Mouse (Mus musculus): ENCODE results near the gene Ccdc86.

Ccdc86 gene

GRCm38 (mm10) chr19:10907891-10908290 lies 41.2 kb downstream of the Ccdc86 start:
- no peak for DNase-seq (ENCODE audit: low spot score)

GRCm38 (mm10) chr19:10905728-10906000 lies 43.4 kb downstream of the Ccdc86 start:
- DNase-seq (ENCODE audit: low spot score), result no peak

- peak; percentile 69 for DNase-seq (ENCODE audit: low spot score)
Observed at GRCm38 (mm10) chr19:10904927-10905727, 43.9 kb downstream of the Ccdc86 start.

DNA sequence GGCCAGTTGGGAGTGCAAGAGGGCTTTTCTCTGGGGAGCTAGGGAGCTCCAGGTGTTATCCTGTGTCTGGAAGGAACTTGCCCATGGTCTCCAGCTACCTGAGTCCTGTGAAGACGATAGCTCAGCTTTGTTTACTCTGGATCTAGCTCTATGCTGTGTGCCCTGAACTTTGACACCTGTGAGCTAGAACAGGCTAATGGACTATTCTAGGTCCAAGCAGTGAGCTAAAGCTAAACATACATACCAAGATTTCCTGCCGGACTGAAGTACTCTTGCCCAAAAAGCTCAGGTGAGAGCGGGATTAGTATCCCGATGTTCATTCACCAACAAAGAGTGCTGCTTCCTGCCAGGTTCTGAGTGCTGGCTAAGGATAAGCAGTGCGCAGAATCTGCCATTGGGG lies 44.6 kb downstream of the Ccdc86 start:
- no peak for DNase-seq (ENCODE audit: low spot score)

DNA sequence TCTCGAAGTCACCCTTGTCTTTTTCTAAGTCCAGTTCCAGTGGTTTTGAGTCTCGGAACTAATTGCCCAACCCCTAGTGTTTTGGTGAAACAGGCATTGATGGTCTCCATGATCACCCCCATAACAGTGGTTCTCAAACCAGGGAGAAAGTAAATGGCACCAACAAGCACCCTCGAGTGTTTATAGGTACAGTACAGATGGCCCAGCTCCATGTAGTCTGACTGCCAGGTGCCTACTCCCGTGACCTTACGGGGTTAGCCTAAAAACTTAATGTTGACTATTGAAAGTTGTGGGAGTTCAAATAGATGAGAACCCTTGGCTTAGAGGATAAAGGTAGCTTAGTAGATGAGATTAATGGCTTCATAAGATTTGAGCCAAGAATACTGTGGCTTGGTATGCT lies 48.0 kb downstream of the Ccdc86 start:
- no peak for DNase-seq (ENCODE audit: low spot score)

GRCm38 (mm10) chr19:10900315-10900714 lies 48.8 kb downstream of the Ccdc86 start:
- no peak for DNase-seq (ENCODE audit: low spot score)

DNA sequence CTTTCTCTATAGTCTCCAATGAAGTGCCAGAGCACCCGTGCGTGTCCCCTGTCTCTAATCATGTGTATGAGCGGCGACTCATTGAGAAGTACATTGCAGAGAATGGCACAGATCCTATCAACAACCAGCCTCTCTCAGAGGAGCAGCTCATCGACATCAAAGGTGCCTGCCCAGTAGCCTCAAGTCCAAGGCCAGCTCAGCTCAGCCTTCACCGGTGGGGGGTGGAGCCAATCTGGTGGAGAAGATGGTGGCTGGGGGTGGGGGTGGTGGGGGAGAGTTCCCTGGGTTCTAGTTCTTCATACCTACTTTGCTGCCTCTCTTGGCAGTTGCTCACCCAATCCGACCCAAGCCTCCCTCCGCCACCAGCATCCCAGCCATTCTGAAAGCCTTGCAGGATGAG lies 51.6 kb downstream of the Ccdc86 start:
- DNase-seq (ENCODE audit: low spot score), result no peak

- DNase-seq (ENCODE audit: low spot score), result no peak
Observed at GRCm38 (mm10) chr19:10896849-10897248, 52.2 kb downstream of the Ccdc86 start.

DNA sequence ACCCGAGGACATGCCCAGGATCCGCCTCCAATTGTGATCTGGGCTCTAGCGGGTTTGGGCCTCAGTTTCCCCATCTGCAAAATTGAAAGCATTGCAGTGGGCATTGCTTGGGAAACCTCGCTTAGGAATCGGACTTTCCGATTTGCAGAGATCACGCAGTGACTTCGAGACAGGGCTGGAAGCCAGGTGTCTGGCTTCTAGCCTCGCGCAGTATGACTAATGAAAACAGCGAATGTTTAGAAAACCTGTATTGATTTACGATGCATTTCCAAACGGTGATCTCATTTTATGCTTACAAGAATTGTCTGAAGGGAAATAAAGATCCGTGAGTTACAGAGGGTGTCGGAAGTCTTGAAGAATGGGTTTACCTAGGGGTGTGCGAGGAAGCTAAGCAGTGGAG lies 53.4 kb downstream of the Ccdc86 start:
- no peak for DNase-seq (ENCODE audit: low spot score)

- peak; percentile 95 for DNase-seq (ENCODE audit: low spot score)
Observed at GRCm38 (mm10) chr19:10895016-10895528, 54.0 kb downstream of the Ccdc86 start, which contains the start of gene Prpf19. Gene Prpf19, plus strand, starts transcription at chr19:10895231.

DNA sequence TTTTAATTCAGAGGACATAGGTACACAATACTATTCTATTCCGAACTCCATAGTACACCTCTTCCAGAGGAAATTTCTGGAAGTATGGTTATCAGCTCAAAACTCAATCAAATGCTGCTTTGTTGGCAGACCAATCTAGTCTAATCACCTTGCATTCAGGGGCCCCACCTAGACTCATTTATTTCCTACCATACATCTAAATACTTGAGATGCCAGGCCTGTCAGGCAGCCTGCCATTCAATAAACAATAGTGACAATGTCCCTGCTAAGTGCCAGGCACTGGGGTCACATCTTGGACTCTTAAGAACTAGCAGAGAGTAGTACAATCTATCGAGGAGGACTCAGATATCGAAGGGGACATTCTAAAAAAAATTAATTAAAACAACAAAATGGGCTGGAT lies 56.9 kb downstream of the Ccdc86 start:
- no peak for DNase-seq (ENCODE audit: low spot score)

All from ovary, adult 18-20 months (tissue).